Mouse (Mus musculus) midbrain, embryonic 14.5 days (tissue): ENCODE results near the gene Dnase1l2. TPM values are rescaled to one million over a fixed set of nuclear protein-coding genes. Genes with fewer than 3 reads are reported as not detected.
"Not testable (repeated sequence)": the region's sequence is repeated elsewhere in the genome, so short reads cannot be mapped to it uniquely, and the experiment has no call there.

Experiments used
- ATAC-seq: fragments of 200-750 bp; cut with Nextera tagmentation; 2 replicates; pipeline ENCODE4 v1.8.0; 2017; ENCODE audit warnings: moderate number of reproducible peaks, moderate library complexity; ENCODE audit not compliant: low FRiP score, low TSS enrichment
- DNase-seq: peaks from one replicate; pipeline ENCODE4 v3.0.0-alpha.2; 2015
- H3K27ac ChIP-seq: fragments of 300-500 bp; sonication (generic); replicated peaks from 2 replicates; pipeline ENCODE4 v1.5.1; 2014; ENCODE audit warnings: mild to moderate bottlenecking, low read depth, low read length, moderate library complexity
- H3K27me3 ChIP-seq: fragments of 300-500 bp; sonication (generic); 2 replicates; pipeline ENCODE4 v1.6.1; 2014; ENCODE audit warnings: low read length, control low read depth, mixed read lengths; ENCODE audit not compliant: control insufficient read depth, insufficient read depth
- H3K36me3 ChIP-seq: fragments of 300-500 bp; sonication (generic); 2 replicates; pipeline ENCODE4 v1.6.1; 2014; ENCODE audit warnings: low read length, control low read depth; ENCODE audit not compliant: control insufficient read depth, insufficient read depth
- H3K4me1 ChIP-seq: fragments of 300-500 bp; sonication (generic); 2 replicates; pipeline ENCODE4 v1.6.1; 2014; ENCODE audit warnings: mild to moderate bottlenecking, antibody characterized with exemption, low read length, control low read depth; ENCODE audit not compliant: control insufficient read depth, insufficient read depth
- H3K4me2 ChIP-seq: fragments of 300-500 bp; sonication (generic); 2 replicates; pipeline ENCODE4 v1.6.1; 2014; ENCODE audit warnings: mild to moderate bottlenecking, low read length, moderate library complexity
- H3K4me3 ChIP-seq: fragments of 300-500 bp; sonication (generic); replicated peaks from 2 replicates; pipeline ENCODE4 v1.5.1; 2014; ENCODE audit warnings: low read depth, low read length
- H3K9ac ChIP-seq: fragments of 300-500 bp; sonication (generic); replicated peaks from 2 replicates; pipeline ENCODE4 v1.6.1; 2014; ENCODE audit warnings: mild to moderate bottlenecking, low read length, moderate library complexity
- H3K9me3 ChIP-seq: fragments of 300-500 bp; sonication (generic); 2 replicates; pipeline ENCODE4 v1.6.1; 2016; ENCODE audit warnings: low read length, control low read depth, mixed read lengths; ENCODE audit not compliant: control insufficient read depth
- WGBS: fragments of 180-500 bp; shearing (Covaris S2); extraction: QIAGEN DNeasy Blood & Tissue Kit; methylation state at CpG from one replicate; pipeline ENCODE4 v1.1.7; 2014; 5-methylcytosine and 5-hydroxymethylcytosine counted together
- polyA plus RNA-seq: library from polyadenylated mRNA; unstranded; fragments of >200 nt; fragmentation: Nextera tagmentation; extraction: Ambion mirVana; gene quantifications from 2 replicates; pipeline ENCODE4 v1.2.1, GENCODE M21; 2014

The Dnase1l2 gene
- polyA plus RNA-seq, 1 experiment from 2014 or later: 4.2 TPM

- Histone ChIP-seq H3K9ac (no peak overlapping the region), H3K4me2 (no peak overlapping the region), H3K4me1 (no peaks in the 10 kb centered on the region), H3K36me3 (no peaks in the 10 kb centered on the region), H3K27ac (no peak overlapping the region), H3K27me3 (no peaks in the 10 kb centered on the region), H3K4me3 (no peak overlapping the region), H3K9me3 (no peaks in the 10 kb centered on the region)
- ATAC-seq (no peak), DNase-seq (no peak)
- WGBS: 64% methylated on average over 6 of the region's 6 CpGs
Observed at GRCm38 (mm10) chr17:24463374-24464133, 20.6 kb upstream of the Dnase1l2 start.

- no peaks in the 10 kb centered on the region for H3K4me1 ChIP-seq
- H3K4me2 ChIP-seq: no peak overlapping the region
- H3K27ac ChIP-seq: no peak overlapping the region
Observed at GRCm38 (mm10) chr17:24462932-24463331, 20.0 kb upstream of the Dnase1l2 start.

GRCm38 (mm10) chr17:24461580-24461979 is 18.7 kb upstream of the Dnase1l2 start:
- Histone ChIP-seq H3K27ac (no peak overlapping the region), H3K4me3 (no peak overlapping the region), H3K4me2 (no peak overlapping the region), H3K27me3 (no peaks in the 10 kb centered on the region), H3K9me3 (no peaks in the 10 kb centered on the region), H3K4me1 (no peaks in the 10 kb centered on the region), H3K9ac (no peak overlapping the region), H3K36me3 (no peaks in the 10 kb centered on the region)
- DNase-seq (peak; percentile 53), ATAC-seq (no peak)
- WGBS: 67% methylated on average over 2 of the region's 2 CpGs

More at GRCm38 (mm10) chr17:24462932-24463331, 20.0 kb upstream of the Dnase1l2 start:
- 94% methylated on average over 1 of the region's 1 CpGs for WGBS
- Histone ChIP-seq H3K4me3 (no peak overlapping the region), H3K36me3 (no peaks in the 10 kb centered on the region), H3K27me3 (no peaks in the 10 kb centered on the region), H3K9ac (no peak overlapping the region), H3K9me3 (no peaks in the 10 kb centered on the region)
- DNase-seq (no peak), ATAC-seq (no peak)

- H3K4me1 ChIP-seq: peaks cover 15% of the 10 kb centered on the region
- H3K27me3 ChIP-seq, H3K27ac ChIP-seq, H3K9ac ChIP-seq, DNase-seq, ATAC-seq, H3K36me3 ChIP-seq, H3K9me3 ChIP-seq: not testable (repeated sequence)
- WGBS: 49% methylated on average over 10 of the region's 10 CpGs
- H3K4me3 ChIP-seq: peak overlapping the region; percentile 91
- peak overlapping the region; percentile 84 for H3K4me2 ChIP-seq
Observed at GRCm38 (mm10) chr17:24455523-24456206, 12.8 kb upstream of the Dnase1l2 start.

- DNase-seq (peak; percentile 99), ATAC-seq (peak; percentile 96)
- Histone ChIP-seq H3K4me1 (peaks cover 15% of the 10 kb centered on the region), H3K9me3 (no peaks in the 10 kb centered on the region), H3K4me2 (peak overlapping the region; percentile 84), H3K9ac (peak overlapping the region; percentile 89), H3K4me3 (peak overlapping the region; percentile 91), H3K27ac (peak overlapping the region; percentile 93), H3K27me3 (no peaks in the 10 kb centered on the region), H3K36me3 (peaks cover 14% of the 10 kb centered on the region)
- under 1% methylated on average over 67 of the region's 67 CpGs for whole genome bisulfite sequencing
Observed at GRCm38 (mm10) chr17:24454756-24455522, 12.0 kb upstream of the Dnase1l2 start.

GRCm38 (mm10) chr17:24454218-24454755 is 11.4 kb upstream of the Dnase1l2 start:
- WGBS: 10% methylated on average over 14 of the region's 14 CpGs
- Histone ChIP-seq H3K9ac (peak overlapping the region; percentile 89), H3K9me3 (no peaks in the 10 kb centered on the region), H3K4me3 (peak overlapping the region; percentile 91), H3K4me2 (peak overlapping the region; percentile 84), H3K4me1 (peaks cover 15% of the 10 kb centered on the region), H3K36me3 (peaks cover 21% of the 10 kb centered on the region), H3K27me3 (no peaks in the 10 kb centered on the region), H3K27ac (peak overlapping the region; percentile 93)
- no peak for DNase-seq
- ATAC-seq: no peak

GRCm38 (mm10) chr17:24453372-24453771 is 10.5 kb upstream of the Dnase1l2 start:
- DNase-seq (no peak), ATAC-seq (no peak)
- H3K9ac ChIP-seq: no peak overlapping the region
- H3K4me2 ChIP-seq: peak overlapping the region; percentile 84; the same call in 1 of the 2 replicates
- H3K36me3 ChIP-seq: peaks cover 30% of the 10 kb centered on the region
- H3K9me3 ChIP-seq: no peaks in the 10 kb centered on the region
- H3K27ac ChIP-seq: no peak overlapping the region
- H3K4me1 ChIP-seq: peaks cover 15% of the 10 kb centered on the region
- WGBS: 88% methylated on average over 2 of the region's 2 CpGs
- H3K27me3 ChIP-seq: no peaks in the 10 kb centered on the region
- H3K4me3 ChIP-seq: no peak overlapping the region

- Histone ChIP-seq H3K4me1 (peaks cover 15% of the 10 kb centered on the region), H3K9ac (no peak overlapping the region), H3K36me3 (peaks cover 52% of the 10 kb centered on the region), H3K27ac (no peak overlapping the region), H3K4me3 (no peak overlapping the region), H3K27me3 (no peaks in the 10 kb centered on the region), H3K9me3 (no peaks in the 10 kb centered on the region), H3K4me2 (no peak overlapping the region)
- DNase-seq (no peak), ATAC-seq (no peak)
- 98% methylated on average over 6 of the region's 6 CpGs for WGBS
Observed at GRCm38 (mm10) chr17:24451220-24451619, 8.3 kb upstream of the Dnase1l2 start.
